Mouse (Mus musculus) limb, embryonic 13.5 days (tissue): ENCODE measurements around the gene Pik3c2b. TPM values are rescaled to one million over a fixed set of nuclear protein-coding genes. Genes with fewer than 3 reads are reported as not detected.

Source experiments
- ATAC-seq: fragments of 200-750 bp; cut with Nextera tagmentation; 2 replicates; pipeline ENCODE4 v1.8.0; 2017; ENCODE audit warnings: low read depth, moderate number of reproducible peaks, moderate TSS enrichment; ENCODE audit not compliant: low FRiP score
- H3K27ac ChIP-seq: fragments of 300-500 bp; sonication (generic); 2 replicates; pipeline ENCODE4 v1.5.1; 2015; ENCODE audit warnings: inconsistent platforms, mild to moderate bottlenecking, moderate library complexity
- H3K27me3 ChIP-seq: fragments of 300-500 bp; sonication (generic); 2 replicates; pipeline ENCODE4 v1.6.1; 2015; ENCODE audit warnings: mild to moderate bottlenecking, inconsistent platforms
- H3K36me3 ChIP-seq: fragments of 300-500 bp; sonication (generic); 2 replicates; pipeline ENCODE4 v1.6.1; 2015; ENCODE audit warnings: inconsistent platforms, mild to moderate bottlenecking, moderate library complexity
- H3K4me1 ChIP-seq: fragments of 300-500 bp; sonication (generic); 2 replicates; pipeline ENCODE4 v1.6.1; 2015; ENCODE audit warnings: inconsistent platforms
- H3K4me2 ChIP-seq: fragments of 300-500 bp; sonication (generic); replicated peaks from 2 replicates; pipeline ENCODE4 v1.6.1; 2015; ENCODE audit warnings: inconsistent platforms, mild to moderate bottlenecking, moderate library complexity
- H3K4me3 ChIP-seq: fragments of 300-500 bp; sonication (generic); 2 replicates; pipeline ENCODE4 v1.5.1; 2015; ENCODE audit warnings: moderate library complexity, mild to moderate bottlenecking, inconsistent platforms
- H3K9ac ChIP-seq: fragments of 300-500 bp; sonication (generic); 2 replicates; pipeline ENCODE4 v1.6.1; 2015; ENCODE audit warnings: mild to moderate bottlenecking, inconsistent platforms
- H3K9me3 ChIP-seq: fragments of 300-500 bp; sonication (generic); 2 replicates; pipeline ENCODE4 v1.6.1; 2016; ENCODE audit warnings: inconsistent platforms
- WGBS: fragments of 180-500 bp; shearing (Covaris S2); methylation state at CpG from one replicate; pipeline ENCODE4 v1.1.7; 2015; 5-methylcytosine and 5-hydroxymethylcytosine counted together
- polyA plus RNA-seq: library from polyadenylated mRNA; unstranded; fragments of >200 nt; fragmentation: Nextera tagmentation; extraction: Ambion mirVana; gene quantifications from 2 replicates; pipeline ENCODE4 v1.2.1, GENCODE M21; 2015

Gene Pik3c2b
- polyA plus RNA-seq, 1 experiment from 2014 or later, result 7.1 TPM

DNA sequence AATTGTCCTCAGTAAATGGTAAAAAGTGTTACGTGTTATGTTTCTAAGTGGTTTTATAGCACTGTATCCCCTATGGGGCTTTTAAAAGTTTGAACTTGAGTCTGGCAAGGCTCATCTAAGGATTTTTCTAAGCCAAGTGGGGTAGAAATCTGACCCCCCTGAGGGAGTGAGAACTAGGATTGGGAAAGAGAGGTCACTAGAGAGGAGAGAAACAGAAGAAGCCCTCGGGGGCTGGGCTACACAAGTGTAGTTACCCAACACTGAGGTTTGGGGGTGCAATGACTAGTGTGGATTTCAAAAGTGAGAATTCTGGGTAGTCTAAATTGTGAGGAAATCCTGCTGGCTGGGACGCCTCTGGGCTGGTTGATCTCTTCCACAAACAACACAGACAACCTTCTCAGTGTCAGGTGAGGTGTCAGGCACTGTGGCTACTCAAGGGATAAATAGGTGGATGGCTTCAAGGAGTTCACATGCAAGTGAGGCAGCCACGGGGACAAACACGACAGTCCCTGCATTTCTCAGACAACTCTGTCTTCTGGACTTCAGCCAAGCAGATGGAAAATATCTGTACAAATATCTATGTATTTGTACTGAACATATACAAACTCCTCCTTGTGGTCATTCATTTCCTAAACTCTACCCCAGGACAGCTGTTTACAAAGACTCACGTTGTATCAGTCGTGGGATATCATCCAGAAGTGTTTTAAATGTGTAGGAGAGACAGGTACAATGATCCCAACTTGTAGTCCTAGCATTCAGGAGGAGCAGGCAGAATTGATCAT, 74.7 kb downstream of the Pik3c2b start:
- H3K27ac ChIP-seq, result no peak overlapping the region
- ATAC-seq, result peak; percentile 85

DNA sequence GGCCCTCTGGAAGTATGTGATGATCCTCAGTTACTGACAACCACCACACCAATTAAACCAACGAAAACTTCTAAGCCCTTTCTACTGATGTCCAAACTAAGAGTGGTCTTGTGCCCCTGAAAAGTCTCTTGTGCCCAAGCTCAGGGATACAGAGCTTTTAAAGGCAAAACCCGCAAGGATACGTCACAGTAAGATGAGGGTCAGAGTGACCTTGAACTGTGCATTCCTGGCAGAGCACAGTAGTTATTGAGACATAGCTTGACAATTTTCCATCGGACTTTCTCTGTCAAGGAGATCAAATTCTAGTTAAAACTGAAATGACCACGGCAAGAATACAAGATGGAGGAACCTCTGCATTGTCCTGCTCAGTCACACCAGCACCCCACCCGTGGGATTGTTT, 75.8 kb downstream of the Pik3c2b start:
- H3K27me3 ChIP-seq, result no peaks in the 10 kb centered on the region
- no peaks in the 10 kb centered on the region for H3K36me3 ChIP-seq
- H3K4me2 ChIP-seq, result no peak overlapping the region
- ATAC-seq, result no peak
- 0 out of 2 replicates have a peak, but pooled peaks cover 3% of the 10 kb centered on the region for H3K9me3 ChIP-seq
- H3K4me3 ChIP-seq, result no peak overlapping the region
- peaks cover 14% of the 10 kb centered on the region for H3K4me1 ChIP-seq
- no peak overlapping the region for H3K9ac ChIP-seq
- no peak overlapping the region for H3K27ac ChIP-seq
- 62% methylated on average over 6 of the region's 6 CpGs for WGBS

More for the DNA sequence above, 74.7 kb downstream of the Pik3c2b start:
- Histone ChIP-seq H3K36me3 (no peaks in the 10 kb centered on the region), H3K4me2 (no peak overlapping the region), H3K4me1 (peaks cover 14% of the 10 kb centered on the region), H3K27me3 (no peaks in the 10 kb centered on the region), H3K4me3 (no peak overlapping the region), H3K9ac (no peak overlapping the region), H3K9me3 (0 out of 2 replicates have a peak, but pooled peaks cover 3% of the 10 kb centered on the region)
- 37% methylated on average over 7 of the region's 7 CpGs for WGBS

DNA sequence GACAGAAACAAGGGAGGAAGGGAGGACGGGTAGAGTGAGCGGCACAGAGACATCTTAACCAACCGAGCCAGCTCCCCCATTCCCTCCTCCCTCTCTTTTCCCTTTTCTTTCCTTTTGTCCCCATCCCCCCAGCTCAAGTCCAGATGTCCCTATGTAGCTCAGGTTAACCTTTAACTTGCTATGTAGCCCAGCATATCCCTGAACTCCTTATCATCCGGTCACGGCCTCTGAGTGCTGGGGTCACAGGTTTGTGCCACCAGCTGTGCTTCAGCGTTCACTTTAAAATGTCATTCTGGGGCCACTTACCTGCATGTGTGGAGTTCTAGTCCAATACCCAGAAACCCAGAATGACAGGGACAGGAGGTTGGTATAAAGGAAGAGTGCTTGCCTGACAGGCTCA, 78.7 kb downstream of the Pik3c2b start:
- Histone ChIP-seq H3K9me3 (0 out of 2 replicates have a peak, but pooled peaks cover 3% of the 10 kb centered on the region), H3K4me3 (no peak overlapping the region), H3K36me3 (no peaks in the 10 kb centered on the region), H3K9ac (no peak overlapping the region), H3K4me2 (no peak overlapping the region), H3K27ac (no peak overlapping the region), H3K27me3 (no peaks in the 10 kb centered on the region), H3K4me1 (peaks cover 14% of the 10 kb centered on the region)
- WGBS, result 80% methylated on average over 6 of the region's 6 CpGs
- ATAC-seq, result no peak

DNA sequence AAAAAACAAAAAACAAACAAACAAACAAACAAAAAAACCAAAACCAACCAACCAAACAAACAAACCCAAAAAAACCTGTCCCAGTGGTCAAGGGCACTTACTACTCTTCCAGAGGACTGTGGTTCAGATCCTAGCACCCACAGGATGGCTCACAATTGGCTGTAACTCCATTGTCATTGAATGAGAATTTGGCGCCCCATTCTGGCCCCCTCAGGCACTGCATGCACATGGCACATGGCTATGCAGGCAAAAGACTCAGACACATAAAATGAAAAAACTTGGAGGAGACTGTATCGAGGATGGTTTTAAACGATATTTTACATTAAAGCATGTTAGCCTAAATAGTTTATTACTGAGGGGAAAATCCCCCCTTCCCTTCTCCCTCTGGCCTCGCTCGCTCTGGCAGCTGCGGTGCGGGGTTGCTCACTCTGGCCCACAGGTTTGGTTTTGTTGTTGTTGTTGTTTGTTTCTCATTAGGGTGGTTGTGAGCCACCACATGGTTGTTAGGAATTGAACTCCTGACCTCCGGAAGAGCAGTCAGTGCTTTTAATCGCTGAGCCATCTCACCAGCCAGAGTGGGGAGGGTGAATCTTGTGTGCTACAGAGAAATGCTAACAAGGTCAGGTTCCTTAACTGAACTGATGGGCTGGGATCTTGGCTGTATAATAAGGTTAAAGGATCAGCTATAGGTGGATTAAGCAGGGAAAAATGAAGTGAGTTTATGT, 80.3 kb downstream of the Pik3c2b start:
- 0 out of 2 replicates have a peak, but pooled peaks cover 3% of the 10 kb centered on the region for H3K9me3 ChIP-seq
- no peak overlapping the region for H3K4me3 ChIP-seq
- H3K4me1 ChIP-seq, result peaks cover 5% of the 10 kb centered on the region
- no peak for ATAC-seq
- no peak overlapping the region for H3K27ac ChIP-seq
- 80% methylated on average over 9 of the region's 9 CpGs for WGBS
- H3K9ac ChIP-seq, result no peak overlapping the region
- no peak overlapping the region for H3K4me2 ChIP-seq
- no peaks in the 10 kb centered on the region for H3K36me3 ChIP-seq
- no peaks in the 10 kb centered on the region for H3K27me3 ChIP-seq

DNA sequence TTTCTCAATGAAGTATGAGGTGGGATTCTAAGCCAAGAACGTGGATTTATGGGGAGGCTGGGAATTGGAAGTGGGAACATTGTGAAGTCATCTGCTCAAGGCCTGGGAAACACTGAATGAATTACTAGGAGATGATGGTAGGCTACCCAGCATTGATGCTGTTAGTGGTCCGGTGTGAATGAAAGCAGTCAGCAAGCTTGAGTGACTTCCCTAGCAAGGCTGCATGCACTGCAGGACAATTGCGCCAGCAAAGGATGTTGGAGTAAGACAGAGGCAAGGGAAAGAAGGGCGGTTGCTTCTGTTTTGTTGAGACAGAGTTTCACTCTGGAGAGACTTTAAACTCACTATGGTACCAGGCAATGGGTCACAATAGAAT, 80.9 kb downstream of the Pik3c2b start:
- Histone ChIP-seq H3K9me3 (0 out of 2 replicates have a peak, but pooled peaks cover 3% of the 10 kb centered on the region), H3K4me2 (no peak overlapping the region), H3K27ac (no peak overlapping the region), H3K27me3 (no peaks in the 10 kb centered on the region), H3K9ac (no peak overlapping the region), H3K36me3 (no peaks in the 10 kb centered on the region), H3K4me3 (no peak overlapping the region), H3K4me1 (peaks cover 5% of the 10 kb centered on the region)
- ATAC-seq, result no peak
- 67% methylated on average over 4 of the region's 4 CpGs for WGBS

DNA sequence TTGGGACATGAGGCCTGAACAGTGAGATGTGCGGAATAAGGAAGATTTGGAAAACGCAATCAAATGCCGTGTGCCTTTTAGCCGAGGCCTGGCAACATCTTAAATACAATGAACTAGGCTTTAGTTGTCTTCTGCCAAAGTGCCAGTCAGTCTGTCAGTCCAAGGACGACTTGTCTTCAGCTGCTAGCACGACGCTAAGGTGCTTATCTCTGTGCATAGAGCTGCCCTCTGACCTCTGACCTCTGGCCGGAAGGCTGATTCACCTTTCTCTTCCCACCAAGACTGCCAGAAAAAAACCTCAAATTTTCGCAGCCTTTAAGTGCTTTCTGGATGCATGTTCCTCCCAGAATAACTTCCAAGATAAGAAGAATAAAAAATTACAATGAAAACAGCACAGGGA, 81.9 kb downstream of the Pik3c2b start:
- Histone ChIP-seq H3K27me3 (no peaks in the 10 kb centered on the region), H3K4me1 (peaks cover 6% of the 10 kb centered on the region), H3K9ac (no peak overlapping the region)

DNA sequence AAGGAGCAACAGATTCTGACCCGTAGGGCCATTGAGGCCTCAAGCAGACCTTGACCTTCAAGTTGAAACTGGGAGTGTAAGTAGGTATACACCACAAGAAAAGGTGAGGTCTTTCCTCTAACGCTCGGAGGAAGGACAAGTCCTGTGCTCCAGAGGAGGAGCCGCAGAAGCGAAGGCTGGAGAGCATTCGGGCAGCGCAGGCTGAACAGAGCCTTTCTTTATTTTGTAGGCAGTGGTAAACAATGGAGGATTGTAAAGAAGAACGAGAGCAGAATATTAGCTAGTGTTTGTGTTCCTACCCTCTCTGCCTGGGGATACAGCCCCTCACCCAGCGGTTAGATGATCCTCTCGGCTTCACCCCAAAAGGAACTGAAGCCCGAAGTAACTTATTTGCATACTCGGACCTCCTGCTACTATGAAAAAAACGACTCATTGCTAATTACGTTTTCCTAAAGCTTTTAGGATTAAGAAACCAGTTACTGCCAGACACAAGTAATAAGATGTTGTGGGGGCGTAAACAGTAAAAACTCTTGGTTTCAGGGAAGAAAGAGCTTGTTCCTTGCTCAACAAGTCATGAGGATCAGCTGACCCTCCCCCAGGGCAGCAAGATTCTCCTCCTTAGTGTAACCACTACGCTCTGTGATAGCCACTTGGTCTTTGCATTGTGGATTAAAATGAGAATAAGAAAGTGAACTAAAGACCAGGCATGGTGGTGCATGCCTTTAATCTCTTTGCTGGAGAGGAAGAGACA, 84.2 kb downstream of the Pik3c2b start:
- Histone ChIP-seq H3K4me2 (peak overlapping the region; percentile 34), H3K9ac (no peak overlapping the region), H3K4me3 (no peak overlapping the region), H3K36me3 (0 out of 2 replicates have a peak, but pooled peaks cover 8% of the 10 kb centered on the region), H3K4me1 (peaks cover 30% of the 10 kb centered on the region), H3K27me3 (no peaks in the 10 kb centered on the region), H3K27ac (no peak overlapping the region), H3K9me3 (0 out of 2 replicates have a peak, but pooled peaks cover 3% of the 10 kb centered on the region)
- 36% methylated on average over 16 of the region's 16 CpGs for WGBS
- ATAC-seq, result no peak

More for the DNA sequence above, 81.9 kb downstream of the Pik3c2b start:
- WGBS, result 67% methylated on average over 9 of the region's 9 CpGs
- H3K27ac ChIP-seq, result no peak overlapping the region
- ATAC-seq, result no peak
- no peak overlapping the region for H3K4me3 ChIP-seq
- H3K36me3 ChIP-seq, result no peaks in the 10 kb centered on the region
- H3K9me3 ChIP-seq, result 0 out of 2 replicates have a peak, but pooled peaks cover 3% of the 10 kb centered on the region
- no peak overlapping the region for H3K4me2 ChIP-seq

DNA sequence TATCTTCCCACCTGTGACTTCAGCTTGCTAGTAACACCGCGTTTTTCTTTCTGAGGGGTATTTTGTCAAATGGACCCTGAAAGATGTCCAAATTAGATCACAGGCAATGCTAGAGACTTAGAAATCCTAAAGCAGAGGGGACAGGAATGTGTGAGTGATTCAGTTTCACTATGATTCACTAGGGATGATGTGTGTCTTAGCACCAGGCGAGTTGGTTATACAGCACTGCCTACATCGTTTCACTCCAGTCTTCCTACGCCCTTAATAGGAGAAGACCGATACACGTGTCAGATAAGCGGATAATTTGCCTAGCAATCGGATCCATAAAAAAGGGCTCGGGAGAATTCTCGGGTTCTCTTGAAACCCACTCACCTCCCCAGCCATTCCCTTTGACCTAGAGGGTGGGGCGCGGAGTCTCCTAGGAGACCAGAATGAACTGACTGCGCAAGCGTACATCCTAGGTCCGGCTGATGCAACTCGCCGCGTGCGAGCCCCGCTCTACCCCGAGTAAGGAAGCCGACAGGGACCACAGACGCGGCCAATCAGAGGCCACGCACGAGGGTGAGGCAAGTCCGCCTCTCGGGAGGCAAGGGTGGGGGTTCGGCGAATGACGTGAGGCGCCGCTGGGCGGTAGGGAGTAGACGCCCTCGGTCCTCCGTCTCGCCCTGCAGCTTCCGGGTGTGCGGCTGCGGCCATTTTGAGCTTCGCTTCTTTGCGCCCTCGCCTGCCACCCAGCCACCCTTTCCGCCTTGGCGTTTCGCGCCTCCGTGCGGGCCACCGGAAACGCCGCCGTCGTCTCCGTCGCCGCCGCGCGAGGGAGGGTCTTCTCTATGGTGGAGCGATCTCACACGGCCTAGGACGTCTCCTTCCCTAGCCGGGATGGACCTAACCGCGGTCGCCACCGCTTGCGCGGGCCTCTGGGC, 85.4 kb downstream of the Pik3c2b start, which contains the start of gene Ppp1r15b:
Gene Ppp1r15b, plus strand, starts transcription at position 506 of the 923 bp plus-strand sequence.
- Histone ChIP-seq H3K4me3 (peak within 1 kb of the TSS; percentile 99), H3K4me2 (peak within 1 kb of the TSS; percentile 100), H3K9ac (peak within 1 kb of the TSS; percentile 97), H3K9me3 (no peaks in the 10 kb centered on the region), H3K4me1 (peaks cover 42% of the 10 kb centered on the region), H3K36me3 (peaks cover 15% of the 10 kb centered on the region; the same call in 1 of the 2 replicates), H3K27me3 (no peaks in the 10 kb centered on the region), H3K27ac (peak within 1 kb of the TSS; percentile 97)
- peak; percentile 99 for ATAC-seq
- under 1% methylated on average over 72 of the region's 72 CpGs for WGBS

DNA sequence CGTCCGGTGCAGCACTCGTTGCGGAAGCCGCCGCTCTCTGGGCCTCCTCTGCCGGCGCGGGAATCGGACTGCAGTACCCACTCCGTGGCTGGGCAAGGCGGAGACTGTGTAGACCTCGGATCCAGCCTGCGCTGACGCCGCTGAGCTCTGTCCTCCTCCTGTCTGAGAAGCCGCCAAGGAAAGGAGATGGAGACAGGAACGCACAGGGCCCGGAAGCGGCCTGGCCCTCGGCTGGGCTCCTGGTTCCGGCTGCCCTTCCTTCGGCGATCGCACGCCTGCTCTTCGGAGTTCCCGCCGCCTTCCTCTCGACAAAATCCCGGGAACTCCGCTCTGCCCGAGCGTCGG, 86.1 kb downstream of the Pik3c2b start:
- 0% methylated on average over 35 of the region's 35 CpGs for WGBS
- Histone ChIP-seq H3K27ac (peak overlapping the region; percentile 97), H3K4me1 (peaks cover 48% of the 10 kb centered on the region), H3K36me3 (peaks cover 20% of the 10 kb centered on the region), H3K4me3 (peak overlapping the region; percentile 99), H3K9me3 (no peaks in the 10 kb centered on the region), H3K9ac (peak overlapping the region; percentile 97), H3K27me3 (no peaks in the 10 kb centered on the region), H3K4me2 (peak overlapping the region; percentile 100)
- no peak for ATAC-seq

DNA sequence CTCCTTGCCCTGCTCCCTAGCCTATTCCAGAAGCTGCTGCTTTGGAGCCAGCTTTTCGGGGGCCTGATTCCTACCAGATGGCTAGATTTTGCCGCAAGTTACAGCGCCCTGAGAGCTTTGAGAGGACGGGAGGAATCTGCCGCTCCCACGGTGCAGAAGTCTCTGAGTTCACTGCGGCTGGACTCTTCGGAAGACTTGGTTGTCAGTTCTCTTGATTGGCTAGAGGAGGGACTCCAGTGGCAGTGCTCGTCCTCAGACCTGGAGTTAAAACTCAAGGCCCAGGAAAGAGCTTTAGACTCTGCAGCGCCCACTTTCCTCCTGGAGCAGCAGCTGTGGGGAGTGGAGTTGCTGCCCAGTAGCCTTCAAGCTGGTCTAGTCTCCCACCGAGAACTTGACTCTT, 86.5 kb downstream of the Pik3c2b start:
- Histone ChIP-seq H3K4me3 (peak overlapping the region; percentile 99), H3K36me3 (peaks cover 24% of the 10 kb centered on the region)
- 0% methylated on average over 11 of the region's 11 CpGs for WGBS

More for the DNA sequence above, 86.5 kb downstream of the Pik3c2b start:
- H3K9me3 ChIP-seq, result no peaks in the 10 kb centered on the region
- no peaks in the 10 kb centered on the region for H3K27me3 ChIP-seq
- H3K9ac ChIP-seq, result peak overlapping the region; percentile 97
- no peak for ATAC-seq
- H3K27ac ChIP-seq, result peak overlapping the region; percentile 97
- H3K4me2 ChIP-seq, result peak overlapping the region; percentile 100
- peaks cover 48% of the 10 kb centered on the region for H3K4me1 ChIP-seq
